Comparison of ENCODE assay signal across 8 mouse cellular contexts in the genomic region with DNA sequence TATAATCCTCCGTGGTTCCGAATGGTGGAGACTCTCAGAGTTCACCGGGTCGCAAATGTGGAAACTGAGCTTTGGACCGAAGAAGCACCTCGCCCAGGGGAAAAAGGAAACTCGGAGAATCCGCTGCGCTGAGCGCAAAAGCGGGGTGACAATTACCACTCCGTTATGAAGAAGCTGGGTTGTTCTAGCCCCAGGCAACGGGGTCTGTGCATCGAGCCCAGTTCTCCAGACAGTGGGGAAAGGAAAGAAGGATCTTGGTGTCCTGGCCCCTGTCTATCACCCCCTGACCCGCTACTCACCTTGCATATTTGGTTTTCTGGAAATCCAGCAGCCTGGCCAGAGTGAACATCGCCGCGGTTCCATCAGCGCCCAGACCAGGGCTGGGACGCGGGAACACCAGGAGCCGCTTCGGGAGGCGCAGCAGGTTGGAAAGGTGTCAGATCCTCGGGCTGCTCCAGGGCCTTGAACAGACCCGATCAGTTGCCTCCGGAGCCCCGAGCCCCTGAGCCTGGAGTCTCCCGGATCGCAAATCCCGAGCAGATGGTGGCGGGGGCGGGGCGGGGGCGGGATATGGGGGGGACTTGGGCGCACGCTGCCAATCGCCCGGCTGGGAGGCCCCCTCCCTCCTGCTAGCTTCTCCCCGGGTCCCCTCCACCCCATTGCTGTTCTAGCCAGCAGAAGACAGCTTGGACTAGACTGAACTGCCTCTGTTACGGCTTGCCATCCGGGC. TPM values are rescaled to one million over a fixed set of nuclear protein-coding genes. Genes with fewer than 3 reads are reported as not detected.
A peak's percentile ranks its signal among the peaks of the same experiment; 100 is the strongest.
DNase-seq lines count a peak whose midpoint lies in the region; ATAC-seq and TF ChIP-seq lines count a peak whose summit lies in the region.
"Had no signal": no experiment of that assay in that cellular context is flagged by ENCODE, and none has a peak within 500 bp of the region (broad histone marks: within the 10 kb centered on the region; RNA-seq: fewer than 3 reads in every experiment).

TSS of gene Mmd2 (minus strand) at position 542 of the 730 bp plus-strand sequence.

- H3K4me3 ChIP-seq in E14TG2a.4 (replicated peaks; ENCODE audit: low read length): peak within 1 kb of the TSS; percentile 75
- peak within 1 kb of the TSS; percentile 67 to 68 for H3K4me3 ChIP-seq in ES-E14 (ENCODE audit: insufficient read depth in 1 of 2, low read depth in 1 of 2, low read length in 2 of 2, poor library complexity in 1 of 2, severe bottlenecking in 1 of 2)
- peak within 1 kb of the TSS; percentile 47 for H3K4me3 ChIP-seq in hindbrain, embryonic 15.5 days
- peak within 1 kb of the TSS; percentile 44 for H3K4me3 ChIP-seq in limb, embryonic 15.5 days

- WGBS in hindbrain, embryonic 15.5 days: 1% methylated on average over 41 of the region's 42 CpGs
- 2% methylated on average over 42 of the region's 42 CpGs for WGBS in limb, embryonic 15.5 days

- in situ Hi-C loops in ES-E14 (cut with MboI; ENCODE audit: low sequenced_read_pairs in 2 of 2, unreplicated experiment in 2 of 2): no loop called here

- peak within 1 kb of the TSS; percentile 64 for H3K9ac ChIP-seq in ES-E14 (ENCODE audit: insufficient read depth, low read depth, low read length, poor library complexity, severe bottlenecking)
- peak within 1 kb of the TSS; percentile 42 for H3K9ac ChIP-seq in hindbrain, embryonic 15.5 days
- peak within 1 kb of the TSS; percentile 39 for H3K9ac ChIP-seq in limb, embryonic 15.5 days

- no peak for DNase-seq in ES-E14 (ENCODE audit: low read depth, low spot score)
- DNase-seq in embryo, embryonic 10.5 days (ENCODE audit: low spot score): peak; percentile 25
- DNase-seq in right cerebral cortex, adult 2 months (ENCODE audit: low spot score in 2 of 2): peak; percentile 66 to 74
- no peak for DNase-seq in thymus, postnatal 25 days

- H3K36me3 ChIP-seq in E14TG2a.4 (ENCODE audit: insufficient read depth, low read length): no peaks in the 10 kb centered on the region
- H3K36me3 ChIP-seq in ES-E14 (ENCODE audit: control insufficient read depth, insufficient read depth, low read length, poor library complexity, severe bottlenecking): no peaks in the 10 kb centered on the region
- H3K36me3 ChIP-seq in hindbrain, embryonic 15.5 days: no peaks in the 10 kb centered on the region
- no peaks in the 10 kb centered on the region for H3K36me3 ChIP-seq in limb, embryonic 15.5 days

- ATAC-seq in hindbrain, embryonic 15.5 days (ENCODE audit: low FRiP score, low read depth): peak; percentile 85
- no peak for ATAC-seq in limb, embryonic 15.5 days (ENCODE audit: insufficient number of reproducible peaks, low FRiP score, low TSS enrichment, low read depth)

- peak within 1 kb of the TSS; percentile 69 for H3K4me2 ChIP-seq in hindbrain, embryonic 15.5 days
- peak within 1 kb of the TSS; percentile 78 for H3K4me2 ChIP-seq in limb, embryonic 15.5 days

- H3K9me3 ChIP-seq in E14TG2a.4 (ENCODE audit: low read length) (peaks cover 5% of the 10 kb centered on the region; the same call in 1 of the 2 replicates), ES-E14 (ENCODE audit: control insufficient read depth, insufficient read depth, low read depth, low read length) (no peaks in the 10 kb centered on the region)
- no peaks in the 10 kb centered on the region for H3K9me3 ChIP-seq in hindbrain, embryonic 15.5 days
- H3K9me3 ChIP-seq in limb, embryonic 15.5 days: no peaks in the 10 kb centered on the region

- peaks cover 50% of the 10 kb centered on the region for H3K27me3 ChIP-seq in E14TG2a.4 (ENCODE audit: insufficient read depth, low read length)
- H3K27me3 ChIP-seq in hindbrain, embryonic 15.5 days: no peaks in the 10 kb centered on the region
- peaks cover 22% of the 10 kb centered on the region; the same call in 1 of the 2 replicates for H3K27me3 ChIP-seq in limb, embryonic 15.5 days

- H3K4me1 ChIP-seq in E14TG2a.4 (replicated peaks; ENCODE audit: low read depth, low read length) (peaks cover 20% of the 10 kb centered on the region), ES-E14 (ENCODE audit: control insufficient read depth in 2 of 2, insufficient read depth in 2 of 2, low read length in 2 of 2, poor library complexity in 1 of 2) (peaks cover 0 to 2% of the 10 kb centered on the region in 2 experiments; a peak in 2 of 4 replicates)
- H3K4me1 ChIP-seq in hindbrain, embryonic 15.5 days (replicated peaks): peaks cover 14% of the 10 kb centered on the region
- peaks cover 9% of the 10 kb centered on the region for H3K4me1 ChIP-seq in limb, embryonic 15.5 days

- H3K27ac ChIP-seq in ES-E14 (ENCODE audit: insufficient read depth, low read depth, low read length, poor library complexity, severe bottlenecking): no peak within 1 kb of the TSS
- H3K27ac ChIP-seq in hindbrain, embryonic 15.5 days (replicated peaks): peak within 1 kb of the TSS; percentile 23
- no peak within 1 kb of the TSS for H3K27ac ChIP-seq in limb, embryonic 15.5 days

- TF ChIP-seq CTCF in E14TG2a.4 (conservative IDR thresholded peaks at IDR 0.05; ENCODE audit: low read length): no peak

TF ChIP-seq in ES-E14, 5 proteins besides CTCF, POLR2A, EP300 and RAD21:
- TF ChIP-seq ZNF384 (IDR thresholded peaks at IDR 0.05; ENCODE audit: low read depth, low read length): no peak
- no peak for TF ChIP-seq HCFC1 (IDR thresholded peaks at IDR 0.05; ENCODE audit: borderline replicate concordance, insufficient read depth, low read length)
- TF ChIP-seq ZC3H11A (IDR thresholded peaks at IDR 0.05; ENCODE audit: borderline replicate concordance, low read depth, low read length): no peak

RNA-seq across cellular contexts. Expression of gene Mmd2, which starts in this region (rescaled TPM):
- total RNA-seq in ES-E14 (2012; rRNA removed): 1.2 and 2.2 TPM in 2 replicates
- polyA plus RNA-seq in hindbrain, embryonic 15.5 days (2015; fragmentation: Nextera tagmentation; extraction: Ambion mirVana): 63.2 and 63.8 TPM in 2 replicates
- 1.4 and 1.5 TPM in 2 replicates for polyA plus RNA-seq in limb, embryonic 15.5 days (2015; fragmentation: Nextera tagmentation; extraction: Ambion mirVana)
- total RNA-seq: common myeloid progenitor, adult 5-6 weeks had no signal

Comparison
In these comparisons a context has a peak if more than half of its experiments do, and no peak if none do; other contexts are left out.
1. RNA of gene Mmd2 (polyA plus RNA-seq): 63.2 to 63.8 TPM in hindbrain, embryonic 15.5 days; 1.4 to 1.5 TPM in limb, embryonic 15.5 days; every median in the first group is over 10 times any median in the second.
2. DNase-seq: peak in embryo, embryonic 10.5 days (single experiment) and right cerebral cortex, adult 2 months (2 of 2); none in ES-E14 (single experiment) and thymus, postnatal 25 days (single experiment).
3. Peak in every context shown above with its lines, with median percentiles within 50 percentile points of each other: H3K4me3 ChIP-seq and H3K9ac ChIP-seq.